Mouse (Mus musculus) kidney, adult 11 months (tissue): ENCODE measurements around the gene Gm49387.

Experiments used
- DNase-seq: peaks from one replicate; pipeline ENCODE4 v3.0.0; 2022

The Gm49387 gene

GRCm38 (mm10) chr14:31572561-31573175 lies 68.0 kb downstream of the Gm49387 start:
- DNase-seq = no peak

GRCm38 (mm10) chr14:31571419-31571818 lies 69.3 kb downstream of the Gm49387 start:
- DNase-seq = no peak

- no peak for DNase-seq
These were observed 70.3 kb downstream of the Gm49387 start for GRCm38 (mm10) chr14:31570131-31570951.

GRCm38 (mm10) chr14:31569151-31569631 lies 71.5 kb downstream of the Gm49387 start:
- DNase-seq = no peak

GRCm38 (mm10) chr14:31565478-31566212 lies 75.0 kb downstream of the Gm49387 start:
- DNase-seq = no peak

- DNase-seq = peak; percentile 50
These were observed 76.1 kb downstream of the Gm49387 start for GRCm38 (mm10) chr14:31564452-31565179.

GRCm38 (mm10) chr14:31560886-31561285 lies 79.8 kb downstream of the Gm49387 start:
- no peak for DNase-seq

- DNase-seq = no peak
These were observed 81.5 kb downstream of the Gm49387 start for GRCm38 (mm10) chr14:31559216-31559615.

- no peak for DNase-seq
These were observed 82.9 kb downstream of the Gm49387 start for GRCm38 (mm10) chr14:31557784-31558183.

GRCm38 (mm10) chr14:31557273-31557672 lies 83.4 kb downstream of the Gm49387 start:
- no peak for DNase-seq

- no peak for DNase-seq
These were observed 84.0 kb downstream of the Gm49387 start for GRCm38 (mm10) chr14:31556526-31557260.

GRCm38 (mm10) chr14:31555963-31556434 lies 84.7 kb downstream of the Gm49387 start:
- DNase-seq = no peak

GRCm38 (mm10) chr14:31555021-31555420 lies 85.7 kb downstream of the Gm49387 start:
- DNase-seq = no peak

GRCm38 (mm10) chr14:31543885-31544442 lies 96.7 kb downstream of the Gm49387 start:
- DNase-seq = no peak

- DNase-seq = peak; percentile 31
These were observed 103.4 kb downstream of the Gm49387 start for GRCm38 (mm10) chr14:31537298-31537697.

- peak; percentile 58 for DNase-seq
These were observed 108.0 kb downstream of the Gm49387 start for GRCm38 (mm10) chr14:31532656-31533055.

GRCm38 (mm10) chr14:31531506-31532148 lies 109.1 kb downstream of the Gm49387 start:
- DNase-seq = peak; percentile 26

GRCm38 (mm10) chr14:31530847-31531246 lies 109.8 kb downstream of the Gm49387 start:
- peak; percentile 26 for DNase-seq

- no peak for DNase-seq
These were observed 115.5 kb downstream of the Gm49387 start for GRCm38 (mm10) chr14:31525040-31525810.

- no peak for DNase-seq
These were observed 119.4 kb downstream of the Gm49387 start for GRCm38 (mm10) chr14:31521318-31521717.
